Mouse (Mus musculus): ENCODE measurements around the gene Antxr1. TPM values are rescaled to one million over a fixed set of nuclear protein-coding genes. Genes with fewer than 3 reads are reported as not detected.

The Antxr1 gene
- polyA plus RNA-seq (2014; fragmentation: Nextera tagmentation; extraction: Ambion mirVana): 15.5 and 16.8 TPM in 2 replicates

DNA sequence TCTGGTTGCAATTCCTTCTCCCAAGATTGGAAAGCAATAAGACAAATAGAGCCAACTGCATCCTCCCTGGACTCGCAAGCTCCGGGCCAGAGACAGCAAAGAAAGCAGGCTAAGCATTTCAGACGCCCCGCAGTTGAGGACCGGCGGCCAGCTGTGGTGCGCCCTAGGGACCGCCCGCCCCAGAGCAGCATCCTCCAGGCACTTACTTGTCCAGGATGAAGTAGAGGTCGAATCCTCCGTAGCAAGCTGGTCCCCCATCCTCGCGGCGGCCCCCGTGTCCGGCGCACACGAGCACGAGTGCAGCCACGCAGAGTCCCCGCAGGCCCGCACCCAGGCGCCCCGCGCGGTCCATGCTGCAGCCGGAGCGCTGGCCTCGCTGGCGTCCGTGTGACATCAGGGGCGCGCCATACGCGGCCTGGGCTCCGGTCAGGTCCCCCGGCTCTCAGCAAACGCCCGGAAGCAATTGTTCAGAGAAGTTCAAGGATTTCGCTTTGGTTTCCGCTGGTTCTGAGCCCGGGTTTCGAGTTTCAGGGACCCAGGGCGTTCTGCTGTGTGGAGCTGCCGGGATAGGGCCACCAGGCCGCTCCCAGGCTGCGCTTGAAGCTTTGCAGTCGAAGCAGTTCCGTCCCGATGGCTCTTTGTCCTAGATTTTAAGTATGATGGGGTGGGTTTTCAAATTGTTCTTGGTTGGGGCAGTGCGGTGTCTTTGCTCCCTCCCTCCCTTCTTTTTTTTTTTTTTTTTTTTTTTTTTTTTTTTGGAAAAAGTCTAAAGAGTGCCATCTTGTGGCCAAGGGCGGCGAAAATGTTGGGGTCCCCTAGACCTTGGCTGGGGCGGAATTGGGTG lies at the start of gene Antxr1:
Gene Antxr1, minus strand, starts transcription at position 731 of the 844 bp plus-strand sequence.
- Histone ChIP-seq H3K27me3 (ENCODE audit: insufficient read depth, low read length) (no peaks in the 10 kb centered on the region), H3K9me3 (ENCODE audit: low read depth, low read length) (no peaks in the 10 kb centered on the region), H3K36me3 (ENCODE audit: insufficient read depth) (no peaks in the 10 kb centered on the region), H3K9ac (peak within 1 kb of the TSS; percentile 89), H3K27ac (ENCODE audit: low read depth) (peak within 1 kb of the TSS; percentile 95), H3K4me1 (ENCODE audit: insufficient read depth) (peaks cover 18% of the 10 kb centered on the region), H3K4me2 (peak within 1 kb of the TSS; percentile 77), H3K4me3 (ENCODE audit: low read depth, low read length) (peak within 1 kb of the TSS; percentile 72)
- TF ChIP-seq CTCF (IDR thresholded peaks at IDR 0.05; ENCODE audit: low read depth): peak; percentile 63
- peak; percentile 83 for DNase-seq
- WGBS: under 1% methylated on average over 54 of the region's 54 CpGs
- peak; percentile 72 for ATAC-seq (ENCODE audit: insufficient read depth)

DNA sequence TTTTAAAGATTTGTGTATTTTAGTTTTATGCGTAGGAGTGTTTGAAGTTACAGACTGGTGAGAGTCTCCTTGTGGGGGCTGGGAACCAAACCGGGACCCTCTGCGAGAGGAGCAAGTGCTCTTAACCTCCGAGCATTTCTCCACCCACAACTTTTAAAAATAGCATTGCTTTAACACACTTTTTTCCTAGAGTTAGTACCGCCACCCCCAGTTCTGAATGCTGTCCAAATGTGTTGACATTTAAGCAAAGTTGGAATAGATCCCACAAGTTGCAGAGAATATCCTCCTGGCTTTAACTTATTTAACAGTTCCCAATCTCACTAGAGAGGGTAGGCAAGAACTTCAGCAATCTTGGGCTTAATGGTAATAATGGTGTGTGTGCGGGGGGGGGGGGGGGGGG lies 49.1 kb upstream of the Antxr1 start:
- peak; percentile 68 for DNase-seq
- H3K4me3 ChIP-seq (ENCODE audit: low read depth, low read length): no peak overlapping the region

DNA sequence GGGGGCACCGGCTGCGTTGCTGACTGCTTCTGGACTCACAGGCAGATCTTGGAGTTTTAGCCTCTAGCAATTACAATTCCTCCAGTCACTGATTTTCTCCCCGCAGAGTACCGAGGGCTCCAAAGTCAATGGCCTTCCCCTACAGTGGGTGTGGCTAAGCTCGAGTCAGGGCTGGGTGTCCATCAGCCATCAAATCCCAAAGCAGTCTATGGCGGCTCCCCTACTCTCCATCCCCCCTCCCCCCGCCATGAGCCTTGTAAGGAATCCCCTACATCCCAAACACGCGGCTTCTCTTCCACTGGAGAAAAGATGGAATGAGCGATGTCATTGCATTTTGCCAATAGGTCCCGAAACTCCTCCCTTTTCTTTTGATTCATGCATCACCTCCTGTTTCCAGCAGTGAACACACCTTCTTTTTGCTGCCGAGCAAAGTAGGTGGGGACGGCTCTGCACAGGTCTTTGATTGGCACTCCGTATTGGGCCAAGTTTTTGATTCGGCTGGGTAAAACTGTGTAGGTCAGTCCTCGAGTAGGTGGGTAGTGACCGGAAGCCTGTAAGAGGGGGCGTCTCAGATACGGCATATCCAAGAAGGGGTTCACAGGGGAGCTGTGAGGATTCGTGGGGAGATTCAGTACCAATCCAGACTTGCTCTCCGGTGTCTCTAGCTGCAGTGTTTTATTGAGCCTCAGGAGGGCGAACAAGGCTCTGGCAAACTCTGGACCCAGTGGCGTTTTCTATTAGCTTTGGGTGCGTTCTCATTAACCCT lies 48.5 kb upstream of the Antxr1 start:
- H3K36me3 ChIP-seq (ENCODE audit: insufficient read depth): no peaks in the 10 kb centered on the region
- no peaks in the 10 kb centered on the region for H3K9me3 ChIP-seq (ENCODE audit: low read depth, low read length)
- 9% methylated on average over 24 of the region's 24 CpGs for WGBS
- no peak overlapping the region for H3K27ac ChIP-seq (ENCODE audit: low read depth)
- ATAC-seq (ENCODE audit: insufficient read depth) (peak; percentile 48), DNase-seq (peak; percentile 63)
- peak overlapping the region; percentile 13; the same call in 1 of the 2 replicates for H3K4me3 ChIP-seq (ENCODE audit: low read depth, low read length)
- no peak overlapping the region for H3K9ac ChIP-seq
- TF ChIP-seq CTCF (IDR thresholded peaks at IDR 0.05; ENCODE audit: low read depth): peak; percentile 64
- H3K4me1 ChIP-seq (ENCODE audit: insufficient read depth): peaks cover 4% of the 10 kb centered on the region; the same call in 1 of the 2 replicates
- H3K4me2 ChIP-seq: peak overlapping the region; percentile 59
- 0 out of 2 replicates have a peak, but pooled peaks cover 12% of the 10 kb centered on the region for H3K27me3 ChIP-seq (ENCODE audit: insufficient read depth, low read length)

More for the DNA sequence above, 49.1 kb upstream of the Antxr1 start:
- Histone ChIP-seq H3K27ac (ENCODE audit: low read depth) (no peak overlapping the region), H3K27me3 (ENCODE audit: insufficient read depth, low read length) (0 out of 2 replicates have a peak, but pooled peaks cover 12% of the 10 kb centered on the region), H3K4me1 (ENCODE audit: insufficient read depth) (peaks cover 4% of the 10 kb centered on the region; the same call in 1 of the 2 replicates), H3K36me3 (ENCODE audit: insufficient read depth) (no peaks in the 10 kb centered on the region), H3K9ac (no peak overlapping the region), H3K4me2 (peak overlapping the region; percentile 59), H3K9me3 (ENCODE audit: low read depth, low read length) (no peaks in the 10 kb centered on the region)
- ATAC-seq (ENCODE audit: insufficient read depth): no peak
- 33% methylated on average over 6 of the region's 6 CpGs for WGBS
- TF ChIP-seq CTCF (IDR thresholded peaks at IDR 0.05; ENCODE audit: low read depth): no peak

DNA sequence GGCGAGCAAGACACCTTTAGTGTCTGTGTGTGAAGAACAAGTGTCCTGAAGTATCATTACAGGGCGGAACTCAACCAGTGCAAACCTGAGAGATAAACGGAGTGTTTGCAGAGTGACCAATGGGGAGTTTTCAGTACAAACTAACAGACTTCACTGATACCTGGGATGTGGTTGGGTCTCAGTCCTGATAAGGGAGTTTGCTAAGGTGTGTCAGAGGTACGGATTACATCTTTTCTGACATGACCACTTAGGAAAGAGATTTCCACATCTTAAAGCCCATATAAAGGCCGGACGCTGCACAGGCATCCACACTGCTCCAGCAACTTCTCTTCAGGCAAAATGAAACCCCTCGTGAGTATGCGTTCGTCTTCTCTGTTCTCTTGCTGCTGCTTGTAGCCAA lies 37.4 kb upstream of the Antxr1 start, which contains the start of gene Gkn2:
Gene Gkn2, plus strand, starts transcription at position 301 of the 400 bp plus-strand sequence.
- no peak for DNase-seq
- H3K9ac ChIP-seq: no peak within 1 kb of the TSS
- H3K36me3 ChIP-seq (ENCODE audit: insufficient read depth): no peaks in the 10 kb centered on the region
- no peak for TF ChIP-seq CTCF (IDR thresholded peaks at IDR 0.05; ENCODE audit: low read depth)
- H3K27ac ChIP-seq (ENCODE audit: low read depth): no peak within 1 kb of the TSS
- H3K9me3 ChIP-seq (ENCODE audit: low read depth, low read length): no peaks in the 10 kb centered on the region
- WGBS: 67% methylated on average over 9 of the region's 9 CpGs
- no peaks in the 10 kb centered on the region for H3K4me1 ChIP-seq (ENCODE audit: insufficient read depth)
- no peak within 1 kb of the TSS for H3K4me3 ChIP-seq (ENCODE audit: low read depth, low read length)
- H3K4me2 ChIP-seq: no peak within 1 kb of the TSS
- ATAC-seq (ENCODE audit: insufficient read depth): no peak
- 0 out of 2 replicates have a peak, but pooled peaks cover 3% of the 10 kb centered on the region for H3K27me3 ChIP-seq (ENCODE audit: insufficient read depth, low read length)

DNA sequence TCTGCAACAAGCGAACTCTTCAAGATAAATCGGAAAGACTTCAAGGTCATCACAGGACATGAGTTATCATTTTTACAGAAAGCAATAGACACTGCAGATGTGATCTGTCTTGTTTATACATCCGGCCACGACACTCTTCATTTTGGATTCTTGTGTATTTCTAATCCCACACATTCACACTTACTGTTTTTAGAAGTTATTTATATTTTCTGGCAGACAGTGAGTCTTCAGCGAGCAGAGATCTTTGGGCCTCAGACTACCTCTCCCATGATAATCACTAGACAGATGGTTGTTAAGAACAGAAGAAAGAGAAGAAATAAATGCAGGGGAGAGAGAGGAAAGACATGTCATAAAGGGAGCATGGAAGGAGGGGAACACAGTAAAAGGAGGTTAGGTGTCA lies 33.6 kb upstream of the Antxr1 start:
- H3K4me3 ChIP-seq (ENCODE audit: low read depth, low read length): no peak overlapping the region
- WGBS: 63% methylated on average over 5 of the region's 5 CpGs
- no peak overlapping the region for H3K27ac ChIP-seq (ENCODE audit: low read depth)
- H3K9me3 ChIP-seq (ENCODE audit: low read depth, low read length): no peaks in the 10 kb centered on the region
- H3K9ac ChIP-seq: no peak overlapping the region
- no peak for DNase-seq
- 0 out of 2 replicates have a peak, but pooled peaks cover 3% of the 10 kb centered on the region for H3K27me3 ChIP-seq (ENCODE audit: insufficient read depth, low read length)
- H3K4me1 ChIP-seq (ENCODE audit: insufficient read depth): no peaks in the 10 kb centered on the region
- no peak for TF ChIP-seq CTCF (IDR thresholded peaks at IDR 0.05; ENCODE audit: low read depth)
- ATAC-seq (ENCODE audit: insufficient read depth): no peak
- no peaks in the 10 kb centered on the region for H3K36me3 ChIP-seq (ENCODE audit: insufficient read depth)
- no peak overlapping the region for H3K4me2 ChIP-seq

DNA sequence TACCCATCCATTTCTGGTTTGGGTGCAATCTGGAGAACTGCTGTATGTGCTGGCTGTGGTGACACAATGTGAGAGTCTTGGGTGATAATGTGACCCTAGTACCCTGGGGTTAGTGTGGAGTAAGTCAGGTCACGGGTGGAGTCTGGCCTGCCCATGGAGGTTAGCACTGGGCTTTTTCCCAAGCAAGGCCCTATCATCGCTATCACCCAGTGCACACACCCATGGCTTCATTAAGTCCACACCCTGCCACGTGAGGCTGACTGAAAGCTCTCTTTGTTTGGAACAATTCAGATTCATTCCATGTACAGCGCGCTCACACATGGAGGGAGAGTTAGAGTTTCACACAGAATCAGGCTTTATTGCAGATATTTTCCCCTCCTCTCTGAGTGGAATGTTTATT lies 18.8 kb upstream of the Antxr1 start:
- H3K36me3 ChIP-seq (ENCODE audit: insufficient read depth): no peaks in the 10 kb centered on the region
- WGBS: 77% methylated on average over 5 of the region's 5 CpGs

More for the DNA sequence above, 18.8 kb upstream of the Antxr1 start:
- no peaks in the 10 kb centered on the region for H3K9me3 ChIP-seq (ENCODE audit: low read depth, low read length)
- H3K27me3 ChIP-seq (ENCODE audit: insufficient read depth, low read length): no peaks in the 10 kb centered on the region
- no peak overlapping the region for H3K4me2 ChIP-seq
- H3K27ac ChIP-seq (ENCODE audit: low read depth): no peak overlapping the region; the same call in 1 of the 2 replicates
- H3K4me3 ChIP-seq (ENCODE audit: low read depth, low read length): no peak overlapping the region
- DNase-seq: no peak
- TF ChIP-seq CTCF (IDR thresholded peaks at IDR 0.05; ENCODE audit: low read depth): no peak
- no peak overlapping the region for H3K9ac ChIP-seq
- no peak for ATAC-seq (ENCODE audit: insufficient read depth)
- no peaks in the 10 kb centered on the region for H3K4me1 ChIP-seq (ENCODE audit: insufficient read depth)
